Mouse (Mus musculus) midbrain, embryonic 12.5 days (tissue): Measurements from ENCODE around the gene Nol11. TPM values are rescaled to one million over a fixed set of nuclear protein-coding genes. Genes with fewer than 3 reads are reported as not detected.
"Not testable (repeated sequence)": the region's sequence is repeated elsewhere in the genome, so short reads cannot be mapped to it uniquely, and the experiment has no call there.

Experiments
- ATAC-seq: fragments of 200-750 bp; cut with Nextera tagmentation; 2 replicates; pipeline ENCODE4 v1.8.0; 2017; ENCODE audit warnings: low read depth, moderate TSS enrichment, moderate library complexity; ENCODE audit not compliant: low FRiP score
- H3K27ac ChIP-seq: fragments of 300-500 bp; sonication (generic); replicated peaks from 2 replicates; pipeline ENCODE4 v1.5.1; 2016; ENCODE audit warnings: mild to moderate bottlenecking
- H3K27me3 ChIP-seq: fragments of 300-500 bp; sonication (generic); 2 replicates; pipeline ENCODE4 v1.6.1; 2016; ENCODE audit warnings: mild to moderate bottlenecking
- H3K36me3 ChIP-seq: fragments of 300-500 bp; sonication (generic); 2 replicates; pipeline ENCODE4 v1.6.1; 2016
- H3K4me1 ChIP-seq: fragments of 300-500 bp; sonication (generic); 2 replicates; pipeline ENCODE4 v1.6.1; 2016
- H3K4me2 ChIP-seq: fragments of 300-500 bp; sonication (generic); replicated peaks from 2 replicates; pipeline ENCODE4 v1.6.1; 2016; ENCODE audit warnings: mild to moderate bottlenecking, moderate library complexity
- H3K4me3 ChIP-seq: fragments of 300-500 bp; sonication (generic); 2 replicates; pipeline ENCODE4 v1.5.1; 2016; ENCODE audit warnings: mild to moderate bottlenecking
- H3K9ac ChIP-seq: fragments of 300-500 bp; sonication (generic); replicated peaks from 2 replicates; pipeline ENCODE4 v1.6.1; 2016; ENCODE audit warnings: mild to moderate bottlenecking, moderate library complexity
- H3K9me3 ChIP-seq: fragments of 300-500 bp; sonication (generic); 2 replicates; pipeline ENCODE4 v1.6.1; 2016; ENCODE audit warnings: mild to moderate bottlenecking
- WGBS: fragments of 180-500 bp; shearing (Covaris S2); methylation state at CpG from one replicate; pipeline ENCODE4 v1.1.7; 2016; 5-methylcytosine and 5-hydroxymethylcytosine counted together
- polyA plus RNA-seq: library from polyadenylated mRNA; unstranded; fragments of >200 nt; fragmentation: Nextera tagmentation; extraction: Ambion mirVana; gene quantifications from 2 replicates; pipeline ENCODE4 v1.2.1, GENCODE M21; 2016

Nol11 gene
- polyA plus RNA-seq, 1 experiment from 2014 or later: 67.6 TPM

- Histone ChIP-seq H3K36me3 (no peaks in the 10 kb centered on the region), H3K27ac (no peak overlapping the region), H3K27me3 (no peaks in the 10 kb centered on the region), H3K4me3 (no peak overlapping the region), H3K9ac (no peak overlapping the region), H3K4me2 (no peak overlapping the region), H3K4me1 (no peaks in the 10 kb centered on the region), H3K9me3 (no peaks in the 10 kb centered on the region)
- WGBS: 85% methylated on average over 5 of the region's 5 CpGs
- ATAC-seq: no peak
These were observed 35.5 kb downstream of the Nol11 start for GRCm38 (mm10) chr11:107153645-107154044.

- Histone ChIP-seq H3K27me3 (no peaks in the 10 kb centered on the region), H3K4me1 (no peaks in the 10 kb centered on the region), H3K4me3 (no peak overlapping the region), H3K4me2 (no peak overlapping the region), H3K27ac (no peak overlapping the region), H3K9ac (no peak overlapping the region), H3K36me3 (no peaks in the 10 kb centered on the region), H3K9me3 (no peaks in the 10 kb centered on the region)
- 77% methylated on average over 7 of the region's 7 CpGs for WGBS
- ATAC-seq: no peak
These were observed 37.4 kb downstream of the Nol11 start for GRCm38 (mm10) chr11:107151809-107152208.

- WGBS: 95% methylated on average over 11 of the region's 11 CpGs
- H3K4me2 ChIP-seq, H3K4me1 ChIP-seq, H3K9ac ChIP-seq, ATAC-seq, H3K27ac ChIP-seq, H3K4me3 ChIP-seq, H3K36me3 ChIP-seq, H3K9me3 ChIP-seq, H3K27me3 ChIP-seq: not testable (repeated sequence)
These were observed 45.2 kb downstream of the Nol11 start for GRCm38 (mm10) chr11:107143956-107144355.

- no peak for ATAC-seq
These were observed 46.8 kb downstream of the Nol11 start for GRCm38 (mm10) chr11:107142382-107142781.

GRCm38 (mm10) chr11:107140756-107141155, 48.4 kb downstream of the Nol11 start:
- H3K9ac ChIP-seq: no peak overlapping the region
- H3K4me2 ChIP-seq: no peak overlapping the region
- H3K36me3 ChIP-seq: no peaks in the 10 kb centered on the region
- H3K9me3 ChIP-seq: no peaks in the 10 kb centered on the region
- H3K27me3 ChIP-seq: no peaks in the 10 kb centered on the region
- H3K27ac ChIP-seq: no peak overlapping the region
- H3K4me1 ChIP-seq: no peaks in the 10 kb centered on the region
- ATAC-seq: no peak
- H3K4me3 ChIP-seq: no peak overlapping the region
- WGBS: 26% methylated on average over 6 of the region's 6 CpGs

More at GRCm38 (mm10) chr11:107142382-107142781, 46.8 kb downstream of the Nol11 start:
- Histone ChIP-seq H3K9me3 (no peaks in the 10 kb centered on the region), H3K9ac (no peak overlapping the region), H3K27me3 (no peaks in the 10 kb centered on the region), H3K4me1 (no peaks in the 10 kb centered on the region), H3K27ac (no peak overlapping the region), H3K36me3 (no peaks in the 10 kb centered on the region), H3K4me2 (no peak overlapping the region), H3K4me3 (no peak overlapping the region)
- WGBS: 91% methylated on average over 2 of the region's 2 CpGs

- ATAC-seq: no peak
These were observed 50.5 kb downstream of the Nol11 start for GRCm38 (mm10) chr11:107138633-107139032.

GRCm38 (mm10) chr11:107137593-107137992, 51.6 kb downstream of the Nol11 start:
- no peak for ATAC-seq
- H3K9ac ChIP-seq: no peak overlapping the region
- WGBS: 97% methylated on average over 6 of the region's 6 CpGs

More at GRCm38 (mm10) chr11:107138633-107139032, 50.5 kb downstream of the Nol11 start:
- Histone ChIP-seq H3K9me3 (no peaks in the 10 kb centered on the region), H3K4me1 (no peaks in the 10 kb centered on the region), H3K36me3 (no peaks in the 10 kb centered on the region), H3K27ac (no peak overlapping the region), H3K27me3 (no peaks in the 10 kb centered on the region), H3K4me2 (no peak overlapping the region), H3K4me3 (no peak overlapping the region), H3K9ac (no peak overlapping the region)
- WGBS: 75% methylated on average over 3 of the region's 3 CpGs

GRCm38 (mm10) chr11:107136458-107136857, 52.7 kb downstream of the Nol11 start:
- not testable (repeated sequence) for H3K4me1 ChIP-seq, H3K9me3 ChIP-seq, H3K4me2 ChIP-seq, H3K36me3 ChIP-seq, ATAC-seq, H3K27me3 ChIP-seq, H3K4me3 ChIP-seq, H3K9ac ChIP-seq, H3K27ac ChIP-seq
- 92% methylated on average over 10 of the region's 10 CpGs for WGBS

More at GRCm38 (mm10) chr11:107137593-107137992, 51.6 kb downstream of the Nol11 start:
- H3K27me3 ChIP-seq: no peaks in the 10 kb centered on the region
- H3K27ac ChIP-seq: no peak overlapping the region
- no peaks in the 10 kb centered on the region for H3K36me3 ChIP-seq
- H3K4me2 ChIP-seq: no peak overlapping the region
- peaks cover 2% of the 10 kb centered on the region for H3K4me1 ChIP-seq
- H3K9me3 ChIP-seq: no peaks in the 10 kb centered on the region
- no peak overlapping the region for H3K4me3 ChIP-seq

- no peak for ATAC-seq
- no peak overlapping the region for H3K27ac ChIP-seq
- no peak overlapping the region for H3K9ac ChIP-seq
- no peak overlapping the region for H3K4me2 ChIP-seq
- H3K27me3 ChIP-seq: no peaks in the 10 kb centered on the region
- H3K4me3 ChIP-seq: no peak overlapping the region
- no peaks in the 10 kb centered on the region for H3K9me3 ChIP-seq
- H3K36me3 ChIP-seq: no peaks in the 10 kb centered on the region
- 52% methylated on average over 3 of the region's 3 CpGs for WGBS
- H3K4me1 ChIP-seq: peaks cover 6% of the 10 kb centered on the region
These were observed 53.4 kb downstream of the Nol11 start for GRCm38 (mm10) chr11:107135741-107136140.

- H3K36me3 ChIP-seq: no peaks in the 10 kb centered on the region
- peaks cover 26% of the 10 kb centered on the region for H3K4me1 ChIP-seq
- H3K27ac ChIP-seq: 0 out of 2 replicates have a peak overlapping the region, but pooled peaks have one; percentile 98
- peak overlapping the region; percentile 72 for H3K4me2 ChIP-seq
- ATAC-seq: peak; percentile 48
- H3K4me3 ChIP-seq: peak overlapping the region; percentile 98
- peak overlapping the region; percentile 98; the same call in 1 of the 2 replicates for H3K9ac ChIP-seq
- no peaks in the 10 kb centered on the region for H3K27me3 ChIP-seq
- H3K9me3 ChIP-seq: no peaks in the 10 kb centered on the region
- under 1% methylated on average over 16 of the region's 16 CpGs for WGBS
These were observed 56.8 kb downstream of the Nol11 start for GRCm38 (mm10) chr11:107132426-107132825.

- Histone ChIP-seq H3K27me3 (no peaks in the 10 kb centered on the region), H3K4me2 (peak within 1 kb of the TSS; percentile 80), H3K9ac (peak within 1 kb of the TSS; percentile 98), H3K4me1 (peaks cover 26% of the 10 kb centered on the region), H3K36me3 (no peaks in the 10 kb centered on the region), H3K27ac (peak within 1 kb of the TSS; percentile 98), H3K4me3 (peak within 1 kb of the TSS; percentile 98), H3K9me3 (no peaks in the 10 kb centered on the region)
- under 1% methylated on average over 25 of the region's 94 CpGs for WGBS
- ATAC-seq: peak; percentile 98
These were observed 57.3 kb downstream of the Nol11 start, which contains the start of gene Bptf for GRCm38 (mm10) chr11:107131749-107132421. Gene Bptf, minus strand, starts transcription at chr11:107132127.

- WGBS: 1% methylated on average over 46 of the region's 65 CpGs
- peak; percentile 69 for ATAC-seq
These were observed 58.1 kb downstream of the Nol11 start for GRCm38 (mm10) chr11:107130879-107131748.

More at GRCm38 (mm10) chr11:107130879-107131748, 58.1 kb downstream of the Nol11 start:
- H3K27ac ChIP-seq: peak overlapping the region; percentile 98
- peak overlapping the region; percentile 80 for H3K4me2 ChIP-seq
- peak overlapping the region; percentile 98 for H3K4me3 ChIP-seq
- no peaks in the 10 kb centered on the region for H3K36me3 ChIP-seq
- H3K9me3 ChIP-seq: no peaks in the 10 kb centered on the region
- peaks cover 31% of the 10 kb centered on the region for H3K4me1 ChIP-seq
- H3K27me3 ChIP-seq: no peaks in the 10 kb centered on the region
- H3K9ac ChIP-seq: peak overlapping the region; percentile 98
